Mouse (Mus musculus): ENCODE data around the gene Tut7.

DNA sequence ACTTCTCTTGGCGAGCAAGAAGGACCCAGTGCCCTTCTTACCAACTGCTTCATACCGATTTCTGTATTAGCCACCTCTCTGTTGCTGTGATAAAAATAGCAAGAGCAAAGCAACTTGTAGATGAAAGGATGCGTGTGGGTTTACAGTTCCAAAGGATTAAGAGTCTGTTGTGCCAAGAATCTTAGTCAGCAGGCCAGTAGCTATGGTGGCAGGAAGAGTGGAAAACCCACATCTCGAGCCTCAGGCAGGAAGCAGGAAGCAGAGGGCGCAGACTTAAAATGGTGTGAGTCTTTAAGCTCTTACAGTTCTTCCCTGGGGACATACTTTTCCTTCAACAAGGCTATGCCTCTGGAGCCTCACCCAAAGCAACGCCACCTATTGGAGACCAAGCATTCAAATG lies 77.5 kb downstream of the Tut7 start:
- TF ChIP-seq CTCF (IDR thresholded peaks at IDR 0.05; ENCODE audit: control insufficient read depth, insufficient read depth, insufficient replicate concordance, low read depth, low read length): no peak
- no peak for TF ChIP-seq POLR2A (IDR thresholded peaks at IDR 0.05; ENCODE audit: control insufficient read depth, low read depth, low read length)

Data from testis, adult 2 months (tissue).